Mouse (Mus musculus) left cerebral cortex, postnatal 10 days (tissue): ENCODE results near the gene Pnkp. TPM values are rescaled to one million over a fixed set of nuclear protein-coding genes. Genes with fewer than 3 reads are reported as not detected.
A peak's percentile ranks its signal among the peaks of the same experiment; 100 is the strongest.
"Not testable (repeated sequence)": the region's sequence is repeated elsewhere in the genome, so short reads cannot be mapped to it uniquely, and the experiment has no call there.

Source experiments
- DNase-seq, 2 experiments: peaks; one replicate each; pipeline ENCODE4 v3.0.0; 2021 to 2022; ENCODE audit warnings: low spot score in 2 of 2, mixed read lengths in 1 of 2; ENCODE audit errors: extremely low spot score in 1 of 2
- intact Hi-C: fragments of 180-260 bp; cut with DNase I; formaldehyde crosslinking; loops from one replicate; pipeline ENCODE4 v1.15.1; 2025
- total RNA-seq, 2 experiments: library from RNA; stranded (reverse); gene quantifications; 2 replicates each; pipeline ENCODE4 v1.2.3; 2021

Gene Pnkp
- total RNA-seq, 2 experiments from 2014 or later = 28.1 to 31.1 TPM

GRCm38 (mm10) chr7:44863982-44864494 lies 7.1 kb downstream of the Pnkp start:
- no peak for DNase-seq
- intact Hi-C loops = no loop called here

GRCm38 (mm10) chr7:44864595-44865542 lies 7.9 kb downstream of the Pnkp start:
- DNase-seq = peak in 1 of 2 experiments; percentile 61
- intact Hi-C loops = no loop called here

- intact Hi-C loops = no loop called here
- peak in 1 of 2 experiments; percentile 79 for DNase-seq
These were observed 9.5 kb downstream of the Pnkp start for GRCm38 (mm10) chr7:44866276-44867009.

- intact Hi-C loops = no loop called here
- no peak for DNase-seq
These were observed 10.2 kb downstream of the Pnkp start for GRCm38 (mm10) chr7:44867010-44867702.

GRCm38 (mm10) chr7:44867802-44868201 lies 10.9 kb downstream of the Pnkp start:
- intact Hi-C loops = no loop called here
- no peak for DNase-seq

GRCm38 (mm10) chr7:44868465-44868864 lies 11.5 kb downstream of the Pnkp start:
- DNase-seq = no peak
- intact Hi-C loops = no loop called here

GRCm38 (mm10) chr7:44868919-44869696 lies 12.2 kb downstream of the Pnkp start:
- intact Hi-C loops = no loop called here
- peak in 1 of 2 experiments; percentile 81 for DNase-seq

- intact Hi-C loops = no loop called here
These were observed 13.0 kb downstream of the Pnkp start, which contains the start of gene Ptov1 for GRCm38 (mm10) chr7:44869697-44870528. Gene Ptov1 (minus strand): TSS chr7:44869788.

GRCm38 (mm10) chr7:44870614-44871013 lies 13.7 kb downstream of the Pnkp start:
- no peak for DNase-seq
- intact Hi-C loops = no loop called here

More at GRCm38 (mm10) chr7:44869697-44870528, 13.0 kb downstream of the Pnkp start, which contains the start of gene Ptov1:
- DNase-seq = peak; percentile 96 to 97

- intact Hi-C loops = no loop called here
- no peak for DNase-seq
These were observed 14.2 kb downstream of the Pnkp start for GRCm38 (mm10) chr7:44871181-44871580.

GRCm38 (mm10) chr7:44871774-44872173 lies 14.8 kb downstream of the Pnkp start:
- intact Hi-C loops, DNase-seq: not testable (repeated sequence)

GRCm38 (mm10) chr7:44877833-44878232 lies 20.9 kb downstream of the Pnkp start:
- DNase-seq = no peak
- intact Hi-C loops = no loop called here

- DNase-seq = no peak
- intact Hi-C loops = no loop called here
These were observed 26.1 kb downstream of the Pnkp start for GRCm38 (mm10) chr7:44883036-44883435.

- intact Hi-C loops = no loop called here
- DNase-seq = no peak
These were observed 27.7 kb downstream of the Pnkp start for GRCm38 (mm10) chr7:44884637-44885036.

- peak in 1 of 2 experiments; percentile 25 for DNase-seq
- intact Hi-C loops = no loop called here
These were observed 30.0 kb downstream of the Pnkp start for GRCm38 (mm10) chr7:44886964-44887363.

GRCm38 (mm10) chr7:44888256-44889105 lies 31.5 kb downstream of the Pnkp start:
- DNase-seq = peak in 1 of 2 experiments; percentile 34
- intact Hi-C loops = no loop called here
